Mouse (Mus musculus) embryo, embryonic 10.5 days (tissue): ENCODE measurements around the gene Tpx2.

Source experiments
- DNase-seq: peaks from one replicate; pipeline ENCODE4 v3.0.0-alpha.2; 2015; ENCODE audit warnings: low spot score

Gene Tpx2

GRCm38 (mm10) chr2:152943568-152943967 is 95.8 kb downstream of the Tpx2 start:
- no peak for DNase-seq

- no peak for DNase-seq
These were observed 96.2 kb downstream of the Tpx2 start for GRCm38 (mm10) chr2:152944013-152944412.
